Mouse (Mus musculus) forebrain, postnatal 0 days (tissue): ENCODE measurements at regions not wholly inside any gene's neighbourhood (a gene's known extent, or its start where the extent isn't known, plus 50 kb on each side); places are given as distances from the start of the nearest gene placed in this dataset.

Experiments
- ATAC-seq: fragments of 200-750 bp; cut with Nextera tagmentation; 2 replicates; pipeline ENCODE4 v1.8.0; 2017; ENCODE audit warnings: mild to moderate bottlenecking, moderate library complexity
- DNase-seq: peaks from one replicate; pipeline ENCODE4 v3.0.0-alpha.2; 2015
- H3K27ac ChIP-seq: fragments of 300-500 bp; sonication (generic); 2 replicates; pipeline ENCODE4 v1.5.1; 2014; ENCODE audit warnings: low read depth, mild to moderate bottlenecking, antibody characterized with exemption, low read length, moderate library complexity, mixed read lengths
- H3K27me3 ChIP-seq: fragments of 300-500 bp; sonication (generic); 2 replicates; pipeline ENCODE4 v1.6.1; 2014; ENCODE audit warnings: mild to moderate bottlenecking, low read length, mixed read lengths; ENCODE audit not compliant: insufficient read depth
- H3K36me3 ChIP-seq: fragments of 300-500 bp; sonication (generic); 2 replicates; pipeline ENCODE4 v1.6.1; 2014; ENCODE audit warnings: mild to moderate bottlenecking, moderate library complexity; ENCODE audit not compliant: insufficient read depth
- H3K4me1 ChIP-seq: fragments of 300-500 bp; sonication (generic); 2 replicates; pipeline ENCODE4 v1.6.1; 2014; ENCODE audit warnings: antibody characterized with exemption; ENCODE audit not compliant: insufficient read depth
- H3K4me2 ChIP-seq: fragments of 300-500 bp; sonication (generic); 2 replicates; pipeline ENCODE4 v1.6.1; 2014; ENCODE audit warnings: low read depth, mild to moderate bottlenecking, moderate library complexity
- H3K4me3 ChIP-seq: fragments of 300-500 bp; sonication (generic); 2 replicates; pipeline ENCODE4 v1.5.1; 2014; ENCODE audit warnings: low read depth, low read length, mixed read lengths
- H3K9ac ChIP-seq: fragments of 300-500 bp; sonication (generic); 2 replicates; pipeline ENCODE4 v1.6.1; 2014; ENCODE audit warnings: mild to moderate bottlenecking
- H3K9me3 ChIP-seq: fragments of 300-500 bp; sonication (generic); 2 replicates; pipeline ENCODE4 v1.6.1; 2016; ENCODE audit warnings: low read length
- CTCF ChIP-seq: sonication (generic); IDR thresholded peaks from 2 replicates; pipeline ENCODE4 v1.5.1; 2016; ENCODE audit warnings: antibody characterized with exemption, control low read depth, low read depth
- WGBS: fragments of 180-500 bp; shearing (Covaris S2); extraction: QIAGEN DNeasy Blood & Tissue Kit; methylation state at CpG from one replicate; pipeline ENCODE4 v1.1.7; 2014; 5-methylcytosine and 5-hydroxymethylcytosine counted together

DNA sequence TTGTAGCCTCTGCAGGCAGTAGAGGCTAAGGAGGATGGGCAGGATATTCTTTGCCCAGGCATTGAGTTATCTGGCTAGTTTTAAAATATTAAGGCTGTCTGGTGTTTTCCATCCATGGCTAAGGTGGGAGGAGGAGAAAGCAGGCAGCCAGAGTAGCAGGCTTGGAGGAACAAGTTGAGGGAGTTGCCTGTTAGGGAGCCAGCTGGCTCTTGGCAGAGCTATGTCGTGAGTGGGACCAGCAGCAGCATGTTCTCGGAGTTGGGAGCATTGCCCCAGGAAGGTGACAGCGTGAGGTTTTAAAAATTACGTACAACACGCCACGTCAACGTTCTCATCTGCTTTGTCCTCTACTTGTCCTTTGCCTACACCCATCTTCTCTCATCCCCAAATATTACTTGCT lies 167.8 kb upstream of the Snx7 start:
- Histone ChIP-seq H3K9me3 (no peaks in the 10 kb centered on the region), H3K9ac (no peak overlapping the region), H3K27me3 (no peaks in the 10 kb centered on the region), H3K4me3 (no peak overlapping the region), H3K27ac (no peak overlapping the region), H3K4me2 (no peak overlapping the region), H3K36me3 (no peaks in the 10 kb centered on the region), H3K4me1 (no peaks in the 10 kb centered on the region)
- ATAC-seq: no peak
- WGBS: 76% methylated on average over 7 of the region's 7 CpGs
- no peak for TF ChIP-seq CTCF
- no peak for DNase-seq

DNA sequence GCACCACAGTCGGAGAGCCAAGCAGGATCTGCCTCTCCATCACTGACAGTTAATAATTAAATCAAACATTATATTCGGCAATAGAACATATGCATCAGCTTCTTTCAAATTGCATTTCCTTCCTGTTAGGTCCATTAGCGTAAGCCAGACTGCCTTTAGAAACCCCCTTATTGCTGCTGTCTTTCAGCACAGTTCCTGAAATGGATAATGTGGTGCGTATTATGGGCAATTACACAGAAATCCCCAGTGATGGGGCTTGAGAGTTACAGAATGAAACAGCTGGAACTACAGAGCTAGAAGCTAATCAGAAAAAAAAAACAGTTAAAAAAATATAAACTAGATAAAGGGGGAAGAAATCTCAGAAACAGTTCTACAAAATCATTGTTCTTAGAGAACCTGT lies 126.7 kb upstream of the Snx7 start:
- no peak overlapping the region for H3K4me3 ChIP-seq
- ATAC-seq: no peak
- 53% methylated on average over 4 of the region's 4 CpGs for WGBS
- H3K9ac ChIP-seq: no peak overlapping the region
- H3K4me2 ChIP-seq: no peak overlapping the region
- no peak for TF ChIP-seq CTCF
- no peak overlapping the region for H3K27ac ChIP-seq
- no peak for DNase-seq
- H3K36me3 ChIP-seq: no peaks in the 10 kb centered on the region
- no peaks in the 10 kb centered on the region for H3K27me3 ChIP-seq
- H3K4me1 ChIP-seq: no peaks in the 10 kb centered on the region
- no peaks in the 10 kb centered on the region for H3K9me3 ChIP-seq

DNA sequence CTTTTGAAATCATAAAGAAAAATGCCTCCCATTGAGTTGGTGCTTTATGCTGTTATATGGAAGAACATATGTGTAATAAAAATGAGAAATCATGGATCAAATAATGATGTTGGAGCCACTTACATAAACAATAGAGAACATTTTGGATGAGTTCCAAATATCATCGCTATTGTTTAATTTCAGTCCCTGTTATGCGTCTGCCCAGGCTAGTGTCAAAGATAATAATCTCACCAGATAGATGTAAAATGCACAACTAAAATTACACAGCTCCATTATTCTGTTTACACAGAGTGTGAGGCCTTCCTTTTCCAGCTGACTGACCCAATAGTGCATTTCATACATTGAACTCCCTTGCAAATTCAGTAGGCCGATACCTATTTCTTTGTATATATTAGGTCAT lies 125.4 kb upstream of the Snx7 start:
- no peak for TF ChIP-seq CTCF
- Histone ChIP-seq H3K4me2 (no peak overlapping the region), H3K4me3 (no peak overlapping the region), H3K4me1 (no peaks in the 10 kb centered on the region), H3K27me3 (no peaks in the 10 kb centered on the region), H3K27ac (no peak overlapping the region), H3K9ac (no peak overlapping the region), H3K36me3 (no peaks in the 10 kb centered on the region), H3K9me3 (no peaks in the 10 kb centered on the region)
- no peak for DNase-seq
- no peak for ATAC-seq
- WGBS: 56% methylated on average over 3 of the region's 3 CpGs

DNA sequence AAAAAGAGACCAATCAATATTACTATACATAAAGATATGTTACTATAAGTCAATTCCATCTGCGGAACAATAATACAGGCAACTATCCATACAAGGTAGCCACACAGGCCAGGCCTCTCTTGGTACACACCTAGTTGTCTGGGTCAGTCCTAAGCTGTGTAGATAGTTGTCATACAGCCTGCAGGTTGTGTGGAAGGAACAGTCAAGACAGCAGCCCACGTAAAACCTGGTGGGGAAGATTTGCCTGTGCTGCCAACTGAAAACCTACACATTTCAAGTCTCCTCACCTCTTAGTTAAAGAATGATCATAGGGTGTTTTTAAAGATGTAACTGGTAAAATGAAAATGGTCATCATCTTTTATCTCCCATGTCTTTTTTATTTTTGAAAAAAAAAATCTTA lies 121.8 kb upstream of the Snx7 start:
- no peak for TF ChIP-seq CTCF
- no peaks in the 10 kb centered on the region for H3K27me3 ChIP-seq
- H3K4me2 ChIP-seq: no peak overlapping the region
- no peak overlapping the region for H3K9ac ChIP-seq
- no peak for DNase-seq
- no peaks in the 10 kb centered on the region for H3K4me1 ChIP-seq
- WGBS: 92% methylated on average over 2 of the region's 2 CpGs
- no peak for ATAC-seq
- H3K9me3 ChIP-seq: no peaks in the 10 kb centered on the region
- H3K4me3 ChIP-seq: no peak overlapping the region
- H3K36me3 ChIP-seq: no peaks in the 10 kb centered on the region
- no peak overlapping the region for H3K27ac ChIP-seq

DNA sequence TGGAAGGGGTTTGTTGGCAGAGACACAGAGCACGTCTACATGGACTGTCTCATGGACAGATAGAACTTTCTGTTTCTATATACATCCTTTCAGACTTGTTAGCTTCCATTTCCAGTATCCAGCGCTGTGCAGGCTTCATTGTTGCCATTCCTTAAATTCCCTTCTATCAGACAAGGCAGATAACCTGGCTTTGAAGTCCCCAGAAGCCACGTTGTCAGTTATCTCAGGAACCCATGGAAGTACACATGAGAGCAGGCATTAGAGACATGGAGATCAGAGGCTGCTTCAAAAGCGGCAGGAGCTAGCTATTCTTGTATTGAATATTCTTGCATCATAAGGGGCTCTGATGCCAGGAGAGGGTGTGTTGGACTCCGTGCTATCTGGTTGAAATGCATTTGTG lies 119.7 kb upstream of the Snx7 start:
- Histone ChIP-seq H3K27ac (no peak overlapping the region), H3K36me3 (no peaks in the 10 kb centered on the region), H3K9ac (no peak overlapping the region), H3K4me2 (no peak overlapping the region), H3K4me1 (no peaks in the 10 kb centered on the region), H3K9me3 (no peaks in the 10 kb centered on the region), H3K4me3 (no peak overlapping the region), H3K27me3 (no peaks in the 10 kb centered on the region)
- no peak for TF ChIP-seq CTCF
- 65% methylated on average over 5 of the region's 5 CpGs for WGBS
- DNase-seq (no peak), ATAC-seq (no peak)

DNA sequence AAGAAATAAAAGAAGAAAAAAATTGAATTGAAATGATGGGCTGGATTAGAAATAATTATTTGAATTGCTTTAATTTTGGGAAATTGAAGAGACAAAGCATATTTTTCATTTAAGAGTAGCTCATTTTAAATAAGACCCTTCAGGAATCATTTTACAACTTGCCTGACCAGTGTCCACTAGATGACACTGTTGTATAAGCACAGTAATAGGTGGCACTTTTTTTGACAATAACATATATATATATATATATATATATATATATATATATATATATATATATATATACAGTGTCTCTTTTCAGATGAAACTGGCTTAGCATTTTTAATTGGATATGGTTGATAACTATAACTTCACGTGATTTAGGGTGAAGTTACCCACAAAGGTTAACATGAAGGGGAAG lies 106.9 kb upstream of the Snx7 start:
- DNase-seq: peak; percentile 74
- Histone ChIP-seq H3K9ac (no peak overlapping the region), H3K36me3 (no peaks in the 10 kb centered on the region), H3K27ac (no peak overlapping the region), H3K9me3 (no peaks in the 10 kb centered on the region), H3K27me3 (no peaks in the 10 kb centered on the region), H3K4me3 (no peak overlapping the region), H3K4me2 (no peak overlapping the region), H3K4me1 (no peaks in the 10 kb centered on the region)
- peak; percentile 69 for TF ChIP-seq CTCF
- 44% methylated on average over 1 of the region's 1 CpGs for WGBS
- no peak for ATAC-seq

DNA sequence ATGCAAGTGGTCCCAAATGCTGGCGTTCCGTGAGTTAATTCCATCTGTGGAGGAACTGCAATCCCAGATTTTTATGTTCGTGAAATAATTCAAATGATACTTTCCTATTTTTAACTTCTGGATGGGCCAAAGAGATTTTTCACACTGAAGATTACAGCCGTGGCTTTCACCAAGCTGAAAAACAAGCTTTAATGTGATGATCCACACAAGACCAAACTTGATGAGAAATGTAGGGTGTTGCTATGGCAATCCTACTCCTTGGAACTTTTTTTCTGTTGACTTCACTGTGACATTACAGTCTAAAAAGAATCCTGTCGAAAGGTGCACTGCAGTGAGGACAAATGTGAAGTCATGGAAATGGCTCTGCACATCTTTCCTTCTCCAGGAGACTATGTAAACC lies 100.1 kb upstream of the Snx7 start:
- Histone ChIP-seq H3K9ac (no peak overlapping the region), H3K4me1 (no peaks in the 10 kb centered on the region), H3K27ac (no peak overlapping the region), H3K36me3 (no peaks in the 10 kb centered on the region), H3K4me2 (no peak overlapping the region), H3K4me3 (no peak overlapping the region), H3K27me3 (no peaks in the 10 kb centered on the region), H3K9me3 (no peaks in the 10 kb centered on the region)
- ATAC-seq (peak; percentile 73; the same call in 1 of the 2 replicates), DNase-seq (peak; percentile 52)
- no peak for TF ChIP-seq CTCF
- WGBS: 54% methylated on average over 5 of the region's 5 CpGs

DNA sequence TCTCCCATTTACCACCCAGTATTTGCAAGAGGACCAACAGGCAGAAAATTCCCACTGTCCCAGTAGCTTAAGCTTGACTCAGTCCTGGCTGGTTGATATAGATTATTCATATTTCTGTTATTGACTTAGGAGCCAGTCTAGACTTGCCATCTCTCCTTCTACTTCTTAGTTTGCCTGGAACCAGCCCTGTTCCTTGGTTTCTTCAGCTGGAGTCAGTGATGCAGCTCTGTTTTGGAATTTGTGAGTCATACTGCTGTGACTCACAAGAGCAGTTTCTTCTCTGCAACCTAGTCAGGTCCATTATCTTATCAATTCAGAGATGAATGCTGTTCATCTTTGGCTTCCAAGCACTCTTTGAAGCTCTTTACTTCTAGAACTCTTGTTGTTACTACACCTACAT lies 69.7 kb upstream of the Snx7 start:
- ATAC-seq (no peak), DNase-seq (no peak)
- no peak overlapping the region for H3K27ac ChIP-seq
- H3K9ac ChIP-seq: no peak overlapping the region
- no peak overlapping the region for H3K4me2 ChIP-seq
- H3K4me1 ChIP-seq: no peaks in the 10 kb centered on the region
- no peaks in the 10 kb centered on the region for H3K27me3 ChIP-seq
- no peak for TF ChIP-seq CTCF
- no peaks in the 10 kb centered on the region for H3K9me3 ChIP-seq
- no peak overlapping the region for H3K4me3 ChIP-seq
- no peaks in the 10 kb centered on the region for H3K36me3 ChIP-seq
